Mouse (Mus musculus) heart, embryonic 13.5 days (tissue): Measurements from ENCODE around the gene Gm10750. TPM values are rescaled to one million over a fixed set of nuclear protein-coding genes. Genes with fewer than 3 reads are reported as not detected.
"Not testable (repeated sequence)": the region's sequence is repeated elsewhere in the genome, so short reads cannot be mapped to it uniquely, and the experiment has no call there.

ENCODE experiments used
- ATAC-seq: fragments of 200-750 bp; cut with Nextera tagmentation; 2 replicates; pipeline ENCODE4 v1.8.0; 2017; ENCODE audit warnings: moderate TSS enrichment; ENCODE audit not compliant: insufficient number of reproducible peaks, low FRiP score, low TSS enrichment; ENCODE audit errors: extremely low read depth
- H3K27ac ChIP-seq: fragments of 300-500 bp; sonication (generic); replicated peaks from 2 replicates; pipeline ENCODE4 v1.5.1; 2015; ENCODE audit warnings: moderate library complexity, mild to moderate bottlenecking, inconsistent platforms
- H3K27me3 ChIP-seq: fragments of 300-500 bp; sonication (generic); replicated peaks from 2 replicates; pipeline ENCODE4 v1.6.1; 2015; ENCODE audit warnings: mild to moderate bottlenecking, inconsistent platforms
- H3K36me3 ChIP-seq: fragments of 300-500 bp; sonication (generic); 2 replicates; pipeline ENCODE4 v1.6.1; 2015; ENCODE audit warnings: mild to moderate bottlenecking, inconsistent platforms
- H3K4me1 ChIP-seq: fragments of 300-500 bp; sonication (generic); 2 replicates; pipeline ENCODE4 v1.6.1; 2015; ENCODE audit warnings: inconsistent platforms
- H3K4me2 ChIP-seq: fragments of 300-500 bp; sonication (generic); 2 replicates; pipeline ENCODE4 v1.6.1; 2015; ENCODE audit warnings: inconsistent platforms, mild to moderate bottlenecking, moderate library complexity
- H3K4me3 ChIP-seq: fragments of 300-500 bp; sonication (generic); 2 replicates; pipeline ENCODE4 v1.5.1; 2015; ENCODE audit warnings: moderate library complexity, mild to moderate bottlenecking, inconsistent platforms
- H3K9ac ChIP-seq: fragments of 300-500 bp; sonication (generic); 2 replicates; pipeline ENCODE4 v1.6.1; 2015; ENCODE audit warnings: inconsistent platforms, mild to moderate bottlenecking, moderate library complexity
- H3K9me3 ChIP-seq: fragments of 300-500 bp; sonication (generic); 2 replicates; pipeline ENCODE4 v1.6.1; 2016; ENCODE audit warnings: inconsistent platforms
- WGBS: fragments of 180-500 bp; shearing (Covaris S2); methylation state at CpG from one replicate; pipeline ENCODE4 v1.1.7; 2015; ENCODE audit warnings: mixed read lengths; 5-methylcytosine and 5-hydroxymethylcytosine counted together
- polyA plus RNA-seq: library from polyadenylated mRNA; unstranded; fragments of >200 nt; fragmentation: Nextera tagmentation; extraction: Ambion mirVana; gene quantifications from 2 replicates; pipeline ENCODE4 v1.2.1, GENCODE M21; 2015

Gene Gm10750
- polyA plus RNA-seq, result not detected in 2 replicates

DNA sequence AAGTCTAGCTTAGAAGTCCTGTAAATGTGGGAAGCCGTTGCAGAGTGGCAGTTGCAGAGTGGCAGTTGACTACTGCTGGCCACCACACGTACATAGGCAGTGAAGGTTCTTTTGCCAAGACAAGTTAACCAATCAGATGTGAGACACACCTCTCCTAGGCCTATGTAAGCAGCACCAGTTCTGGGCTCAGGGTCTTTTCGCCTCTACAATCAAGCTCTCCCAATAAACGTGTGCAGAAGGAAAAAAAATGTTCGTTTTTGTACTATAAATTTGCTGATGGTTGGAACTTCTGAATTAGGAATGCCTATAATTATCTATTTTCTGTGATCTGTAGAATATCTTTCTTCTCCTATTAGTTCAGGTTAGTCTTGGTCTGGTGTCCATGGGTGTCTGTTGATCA is at the start of gene Gm10750:
Gene Gm10750, minus strand, starts transcription at position 101 of the 400 bp plus-strand sequence.
- not testable (repeated sequence) for H3K4me2 ChIP-seq, H3K4me1 ChIP-seq, H3K36me3 ChIP-seq, H3K9ac ChIP-seq, H3K4me3 ChIP-seq, ATAC-seq, H3K27me3 ChIP-seq, H3K27ac ChIP-seq, H3K9me3 ChIP-seq
- WGBS, result 61% methylated on average over 5 of the region's 5 CpGs

DNA sequence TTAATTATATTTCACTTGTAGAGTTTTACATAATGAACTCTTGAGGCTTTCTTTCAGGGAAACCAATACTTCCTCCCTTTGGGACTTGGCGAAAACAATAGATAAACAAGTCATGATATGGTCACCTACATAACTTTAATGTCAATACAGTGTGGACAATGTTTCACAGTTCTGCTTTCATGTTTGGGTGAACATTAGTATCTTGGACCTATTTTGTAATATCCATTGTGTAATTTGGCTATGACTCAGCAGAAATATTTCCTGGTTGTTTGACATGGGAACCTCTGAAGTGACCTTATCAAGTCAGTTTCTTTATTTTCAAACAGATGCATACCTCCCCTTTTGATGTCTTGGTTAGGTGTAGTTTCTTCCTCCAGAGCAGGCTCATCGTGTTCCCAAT is 12.2 kb downstream of the Gm10750 start:
- 61% methylated on average over 2 of the region's 2 CpGs for WGBS
- Histone ChIP-seq H3K9ac (no peak overlapping the region), H3K4me1 (no peaks in the 10 kb centered on the region), H3K27ac (no peak overlapping the region), H3K4me3 (no peak overlapping the region), H3K9me3 (peaks cover 7% of the 10 kb centered on the region; the same call in 1 of the 2 replicates), H3K27me3 (no peaks in the 10 kb centered on the region), H3K36me3 (no peaks in the 10 kb centered on the region), H3K4me2 (no peak overlapping the region)
- no peak for ATAC-seq

DNA sequence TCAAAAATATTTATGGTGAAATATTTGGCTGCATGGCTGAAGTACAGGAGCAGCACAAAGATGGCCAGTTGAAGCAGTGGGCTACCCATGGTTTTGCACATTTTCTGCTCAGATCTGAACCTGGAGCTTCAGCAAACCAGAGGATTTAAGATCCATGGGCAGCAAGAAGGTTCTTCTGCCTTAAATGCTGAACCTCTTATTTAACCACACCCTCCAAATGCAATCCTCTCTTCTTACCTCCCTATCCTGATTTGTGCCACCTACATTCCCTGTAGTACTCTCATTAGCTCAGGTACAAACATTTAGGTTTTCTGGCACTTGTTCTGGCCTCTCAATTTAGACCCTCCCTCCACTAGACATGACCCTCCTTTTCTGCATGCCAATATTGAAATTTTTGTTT is 13.9 kb downstream of the Gm10750 start, which contains the start of gene Gm1330:
Gene Gm1330, minus strand, starts transcription at position 101 of the 400 bp plus-strand sequence.
- H3K4me2 ChIP-seq, result no peak within 1 kb of the TSS
- ATAC-seq, result no peak

DNA sequence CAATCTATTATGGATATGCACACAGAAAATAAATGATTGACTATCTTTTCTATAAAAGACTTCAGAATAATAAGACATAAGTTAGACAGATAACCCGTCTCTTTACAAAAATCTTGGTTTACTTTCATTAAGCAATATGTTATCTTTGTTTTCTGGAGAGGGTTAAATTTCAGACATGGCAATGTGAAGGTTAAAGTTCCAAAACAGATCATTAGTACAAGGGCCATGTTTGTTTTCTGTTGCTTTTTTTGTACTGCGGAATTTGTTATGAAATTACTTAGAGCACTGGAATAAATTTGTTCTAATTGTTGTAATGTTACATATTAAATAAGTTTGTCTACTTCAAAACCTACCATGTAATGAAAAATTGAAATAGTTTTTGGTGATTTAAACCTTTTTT is 21.9 kb downstream of the Gm10750 start:
- 76% methylated on average over 2 of the region's 2 CpGs for WGBS
- no peak for ATAC-seq
- H3K4me2 ChIP-seq, result no peak overlapping the region
- H3K36me3 ChIP-seq, result no peaks in the 10 kb centered on the region
- no peaks in the 10 kb centered on the region for H3K4me1 ChIP-seq
- peaks cover 4% of the 10 kb centered on the region; the same call in 1 of the 2 replicates for H3K9me3 ChIP-seq
- no peak overlapping the region for H3K9ac ChIP-seq
- no peak overlapping the region for H3K4me3 ChIP-seq
- no peak overlapping the region for H3K27ac ChIP-seq
- no peaks in the 10 kb centered on the region for H3K27me3 ChIP-seq

More for the DNA sequence above, 13.9 kb downstream of the Gm10750 start, which contains the start of gene Gm1330:
- no peak within 1 kb of the TSS for H3K9ac ChIP-seq
- peaks cover 5% of the 10 kb centered on the region; the same call in 1 of the 2 replicates for H3K9me3 ChIP-seq
- no peaks in the 10 kb centered on the region for H3K36me3 ChIP-seq
- no peak within 1 kb of the TSS for H3K4me3 ChIP-seq
- no peaks in the 10 kb centered on the region for H3K4me1 ChIP-seq
- H3K27ac ChIP-seq, result no peak within 1 kb of the TSS
- no peaks in the 10 kb centered on the region for H3K27me3 ChIP-seq

Other genes starting within 250 kb of the Gm10750 start
- gene Cst11, start 245.7 kb downstream of the Gm10750 start, polyA plus RNA-seq, result not detected in 2 replicates
- gene 8030411F24Rik, start 235.2 kb downstream of the Gm10750 start, polyA plus RNA-seq, result not detected in 2 replicates
- not detected in 2 replicates for gene Cst12, start 227.9 kb downstream of the Gm10750 start, polyA plus RNA-seq
- not detected in 2 replicates for gene Cst8, start 218.5 kb downstream of the Gm10750 start, polyA plus RNA-seq
- gene Cst13, start 197.2 kb downstream of the Gm10750 start, polyA plus RNA-seq, result not detected in 2 replicates
- gene Cst9, start 182.1 kb downstream of the Gm10750 start, polyA plus RNA-seq, result 3.3 and 3.9 TPM in 2 replicates
- gene 9230104L09Rik, start 152.2 kb downstream of the Gm10750 start, polyA plus RNA-seq, result 0.71 TPM in 1 of 2 replicates, not detected in the other
- gene Cst3, start 141.5 kb downstream of the Gm10750 start, polyA plus RNA-seq, result 753 and 907 TPM in 2 replicates
- gene Gm1330, start 14.0 kb downstream of the Gm10750 start, polyA plus RNA-seq, result not detected in 2 replicates